Mouse (Mus musculus): ENCODE data around the gene Rasl10a. TPM values are rescaled to one million over a fixed set of nuclear protein-coding genes. Genes with fewer than 3 reads are reported as not detected.

Gene Rasl10a
- polyA plus RNA-seq, 1 experiment from 2014 or later, result 1.6 TPM

GRCm38 (mm10) chr11:5042645-5043381, 15.1 kb upstream of the Rasl10a start:
- Histone ChIP-seq H3K4me3 (ENCODE audit: low read depth, low read length) (no peak overlapping the region), H3K4me2 (replicated peaks; ENCODE audit: low read depth) (no peak overlapping the region), H3K36me3 (ENCODE audit: control insufficient read depth, insufficient read depth, low read length) (peaks cover 7% of the 10 kb centered on the region; the same call in 1 of the 2 replicates), H3K27me3 (ENCODE audit: control insufficient read depth, insufficient read depth, low read length) (no peaks in the 10 kb centered on the region), H3K9me3 (ENCODE audit: control insufficient read depth, low read length) (no peaks in the 10 kb centered on the region), H3K9ac (ENCODE audit: low read length) (no peak overlapping the region), H3K4me1 (replicated peaks; ENCODE audit: control insufficient read depth, insufficient read depth) (no peaks in the 10 kb centered on the region), H3K27ac (replicated peaks) (no peak overlapping the region)
- TF ChIP-seq EP300 (optimal IDR thresholded peaks at IDR 0.05) (no peak), CTCF (IDR thresholded peaks at IDR 0.05; ENCODE audit: low read depth) (no peak)
- ATAC-seq (ENCODE audit: low FRiP score, low TSS enrichment) (no peak), DNase-seq (ENCODE audit: low spot score) (no peak)
- WGBS, result 86% methylated on average over 8 of the region's 8 CpGs

- peak; percentile 38; the same call in 1 of the 2 replicates for ATAC-seq (ENCODE audit: low FRiP score, low TSS enrichment)
- Histone ChIP-seq H3K9me3 (ENCODE audit: control insufficient read depth, low read length) (no peaks in the 10 kb centered on the region), H3K27me3 (ENCODE audit: control insufficient read depth, insufficient read depth, low read length) (no peaks in the 10 kb centered on the region), H3K4me2 (replicated peaks; ENCODE audit: low read depth) (no peak overlapping the region), H3K36me3 (ENCODE audit: control insufficient read depth, insufficient read depth, low read length) (no peaks in the 10 kb centered on the region), H3K9ac (ENCODE audit: low read length) (no peak overlapping the region), H3K4me3 (ENCODE audit: low read depth, low read length) (no peak overlapping the region), H3K4me1 (replicated peaks; ENCODE audit: control insufficient read depth, insufficient read depth) (no peaks in the 10 kb centered on the region), H3K27ac (replicated peaks) (no peak overlapping the region)
- no peak for DNase-seq (ENCODE audit: low spot score)
- WGBS, result 44% methylated on average over 12 of the region's 12 CpGs
- TF ChIP-seq CTCF (IDR thresholded peaks at IDR 0.05; ENCODE audit: low read depth), result no peak
- no peak for TF ChIP-seq EP300 (optimal IDR thresholded peaks at IDR 0.05)
Measured at GRCm38 (mm10) chr11:5046321-5046926, 11.5 kb upstream of the Rasl10a start.

DNA sequence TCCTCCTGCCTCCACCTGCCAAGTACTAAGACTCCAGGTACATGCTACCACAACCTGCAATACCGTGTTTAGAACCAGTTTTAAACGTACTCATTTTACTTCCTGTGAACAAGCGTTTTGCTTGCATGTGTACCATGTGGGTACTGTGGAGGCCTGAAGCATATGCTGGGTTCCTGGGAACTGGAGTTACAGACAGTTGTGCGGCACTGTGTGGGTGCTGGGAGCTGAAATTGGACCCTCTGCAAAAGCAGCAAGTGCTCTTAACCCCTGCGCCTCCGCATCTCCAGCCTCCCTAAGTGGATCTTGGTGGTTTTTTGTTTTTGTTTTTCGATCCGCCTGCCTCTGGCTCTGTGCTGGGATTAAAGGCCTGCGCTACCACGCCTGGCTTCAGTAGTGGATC, 6.3 kb upstream of the Rasl10a start:
- Histone ChIP-seq H3K36me3 (ENCODE audit: control insufficient read depth, insufficient read depth, low read length) (no peaks in the 10 kb centered on the region), H3K4me2 (replicated peaks; ENCODE audit: low read depth) (no peak overlapping the region), H3K27me3 (ENCODE audit: control insufficient read depth, insufficient read depth, low read length) (no peaks in the 10 kb centered on the region), H3K9ac (ENCODE audit: low read length) (no peak overlapping the region), H3K27ac (replicated peaks) (no peak overlapping the region), H3K4me1 (replicated peaks; ENCODE audit: control insufficient read depth, insufficient read depth) (no peaks in the 10 kb centered on the region), H3K9me3 (ENCODE audit: control insufficient read depth, low read length) (no peaks in the 10 kb centered on the region), H3K4me3 (ENCODE audit: low read depth, low read length) (no peak overlapping the region)
- ATAC-seq (ENCODE audit: low FRiP score, low TSS enrichment) (no peak), DNase-seq (ENCODE audit: low spot score) (no peak)
- 84% methylated on average over 10 of the region's 10 CpGs for WGBS
- TF ChIP-seq CTCF (IDR thresholded peaks at IDR 0.05; ENCODE audit: low read depth) (no peak), EP300 (optimal IDR thresholded peaks at IDR 0.05) (no peak)

GRCm38 (mm10) chr11:5052200-5052854, 5.6 kb upstream of the Rasl10a start:
- no peak for DNase-seq (ENCODE audit: low spot score)
- H3K9me3 ChIP-seq (ENCODE audit: control insufficient read depth, low read length), result no peaks in the 10 kb centered on the region
- no peak for ATAC-seq (ENCODE audit: low FRiP score, low TSS enrichment)
- H3K27me3 ChIP-seq (ENCODE audit: control insufficient read depth, insufficient read depth, low read length), result no peaks in the 10 kb centered on the region; the same call in 1 of the 2 replicates
- no peaks in the 10 kb centered on the region for H3K4me1 ChIP-seq (replicated peaks; ENCODE audit: control insufficient read depth, insufficient read depth)
- no peak overlapping the region for H3K4me2 ChIP-seq (replicated peaks; ENCODE audit: low read depth)
- no peak overlapping the region for H3K27ac ChIP-seq (replicated peaks)
- H3K36me3 ChIP-seq (ENCODE audit: control insufficient read depth, insufficient read depth, low read length), result no peaks in the 10 kb centered on the region
- no peak overlapping the region for H3K9ac ChIP-seq (ENCODE audit: low read length)
- H3K4me3 ChIP-seq (ENCODE audit: low read depth, low read length), result no peak overlapping the region
- 62% methylated on average over 10 of the region's 10 CpGs for WGBS
- TF ChIP-seq EP300 (optimal IDR thresholded peaks at IDR 0.05) (no peak), CTCF (IDR thresholded peaks at IDR 0.05; ENCODE audit: low read depth) (no peak)

DNA sequence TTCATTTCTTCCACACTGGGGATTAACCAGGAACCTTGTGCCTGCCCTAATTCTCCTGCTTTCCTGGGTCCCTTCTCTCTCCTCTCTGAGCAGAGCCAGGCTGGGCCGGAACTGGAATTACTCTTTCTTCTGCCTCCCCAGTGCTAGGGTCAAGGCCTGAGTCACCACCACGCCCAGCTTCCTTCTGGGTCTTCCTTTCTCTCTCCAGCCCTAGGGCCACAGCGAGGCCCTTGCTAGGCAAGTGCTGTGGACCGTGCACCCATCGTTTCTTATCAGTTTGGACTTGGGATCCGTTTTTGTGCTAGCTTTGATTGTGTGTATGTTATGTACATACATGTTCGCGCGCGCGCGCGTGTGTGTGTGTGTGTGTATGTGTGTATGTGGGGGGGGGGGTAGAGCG, 3.8 kb upstream of the Rasl10a start:
- Histone ChIP-seq H3K4me1 (replicated peaks; ENCODE audit: control insufficient read depth, insufficient read depth) (0 out of 2 replicates have a peak, but pooled peaks cover 2% of the 10 kb centered on the region), H3K4me2 (replicated peaks; ENCODE audit: low read depth) (no peak overlapping the region), H3K36me3 (ENCODE audit: control insufficient read depth, insufficient read depth, low read length) (no peaks in the 10 kb centered on the region), H3K9me3 (ENCODE audit: control insufficient read depth, low read length) (no peaks in the 10 kb centered on the region), H3K9ac (ENCODE audit: low read length) (no peak overlapping the region), H3K4me3 (ENCODE audit: low read depth, low read length) (no peak overlapping the region), H3K27ac (replicated peaks) (no peak overlapping the region), H3K27me3 (ENCODE audit: control insufficient read depth, insufficient read depth, low read length) (peaks cover 6% of the 10 kb centered on the region; the same call in 1 of the 2 replicates)
- WGBS, result 73% methylated on average over 14 of the region's 14 CpGs
- DNase-seq (ENCODE audit: low spot score) (peak; percentile 69), ATAC-seq (ENCODE audit: low FRiP score, low TSS enrichment) (peak; percentile 83)
- no peak for TF ChIP-seq EP300 (optimal IDR thresholded peaks at IDR 0.05)
- TF ChIP-seq CTCF (IDR thresholded peaks at IDR 0.05; ENCODE audit: low read depth), result no peak
